Mouse (Mus musculus): Measurements from ENCODE around the gene Usp30.

The Usp30 gene

DNA sequence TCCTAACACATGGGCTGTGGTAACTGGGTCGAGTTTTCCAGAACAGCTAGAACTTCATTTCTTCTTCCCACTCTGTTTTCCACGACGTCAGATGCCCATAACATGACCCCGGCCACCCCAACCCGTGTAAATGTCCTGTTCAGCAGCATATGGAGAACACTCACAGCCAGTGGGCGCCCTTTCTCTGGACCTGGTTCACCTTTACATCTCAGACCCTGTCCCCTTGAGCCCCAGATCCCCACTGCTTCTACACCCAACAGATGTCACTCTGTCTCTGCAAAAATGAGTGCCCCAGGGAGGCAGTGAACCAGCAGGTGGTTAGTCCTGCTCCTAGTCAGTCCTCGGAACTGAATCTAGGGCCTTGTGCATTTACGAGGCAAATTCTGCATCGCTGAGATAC is 2.7 kb downstream of the Usp30 start:
- DNase-seq = no peak

DNA sequence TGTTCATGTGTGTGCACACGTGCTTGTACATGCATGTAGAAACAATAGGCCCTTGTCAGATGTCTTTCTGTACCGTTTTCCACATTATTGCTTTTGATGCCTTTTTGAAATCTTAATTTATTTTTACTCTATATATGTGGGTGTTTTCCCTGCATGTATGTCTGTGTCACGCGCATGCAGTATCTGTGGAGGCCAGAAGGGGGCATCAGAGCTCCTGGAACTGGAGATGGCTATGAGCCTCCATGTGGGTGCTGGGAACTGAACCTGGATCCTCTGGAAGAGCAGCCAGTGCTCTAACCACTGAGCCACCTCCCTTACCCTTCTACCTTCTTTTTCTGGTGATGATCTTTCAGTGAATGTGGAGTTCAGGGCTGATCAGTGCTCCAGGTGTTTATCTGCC is 5.6 kb downstream of the Usp30 start:
- DNase-seq = no peak

DNA sequence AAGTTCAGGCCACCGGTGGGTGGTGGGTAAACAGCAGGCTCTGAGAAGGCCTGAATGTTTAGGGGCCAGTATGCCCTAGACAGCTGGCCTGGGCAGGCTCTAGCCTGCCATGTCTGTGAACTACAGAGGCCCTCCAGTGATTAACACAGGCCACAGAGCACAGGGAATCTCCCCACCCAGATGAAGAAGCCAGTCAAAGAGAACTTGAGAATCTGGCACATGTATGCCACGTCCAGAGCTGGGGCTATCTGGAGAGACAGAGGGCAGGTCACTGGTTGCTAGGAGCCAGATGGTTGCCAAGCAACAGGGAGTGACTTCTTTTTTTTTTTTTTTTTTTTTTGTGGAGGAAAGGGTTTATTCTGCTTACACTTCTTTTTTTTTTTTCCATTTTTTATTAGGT is 7.0 kb downstream of the Usp30 start:
- no peak for DNase-seq

- DNase-seq = no peak
Measured at GRCm38 (mm10) chr5:114077009-114077408, 11.7 kb downstream of the Usp30 start.

DNA sequence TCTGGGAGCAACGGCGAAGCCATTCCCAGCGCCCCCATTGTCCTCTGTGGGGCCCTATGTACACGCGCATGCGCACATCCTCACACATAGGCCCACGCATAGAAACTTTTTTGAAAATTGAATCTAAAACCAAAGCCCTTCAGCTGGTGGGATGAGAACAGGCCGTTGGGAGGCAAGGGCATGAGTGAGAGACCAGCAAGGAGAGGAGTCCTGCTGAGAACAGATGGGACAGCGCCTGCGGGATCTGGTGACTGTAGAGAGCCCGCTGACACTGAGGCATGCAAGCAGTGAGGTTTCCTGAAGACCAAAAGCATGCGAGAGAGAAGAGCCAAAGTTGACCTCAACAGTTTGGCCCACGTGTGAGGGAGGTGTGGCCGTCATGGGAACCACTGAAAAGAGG is 20.2 kb downstream of the Usp30 start:
- peak; percentile 50 for DNase-seq

- DNase-seq = peak; percentile 61
Measured at GRCm38 (mm10) chr5:114087875-114088480, 22.7 kb downstream of the Usp30 start.

- DNase-seq = no peak
Measured at GRCm38 (mm10) chr5:114090421-114091013, 25.3 kb downstream of the Usp30 start.

DNA sequence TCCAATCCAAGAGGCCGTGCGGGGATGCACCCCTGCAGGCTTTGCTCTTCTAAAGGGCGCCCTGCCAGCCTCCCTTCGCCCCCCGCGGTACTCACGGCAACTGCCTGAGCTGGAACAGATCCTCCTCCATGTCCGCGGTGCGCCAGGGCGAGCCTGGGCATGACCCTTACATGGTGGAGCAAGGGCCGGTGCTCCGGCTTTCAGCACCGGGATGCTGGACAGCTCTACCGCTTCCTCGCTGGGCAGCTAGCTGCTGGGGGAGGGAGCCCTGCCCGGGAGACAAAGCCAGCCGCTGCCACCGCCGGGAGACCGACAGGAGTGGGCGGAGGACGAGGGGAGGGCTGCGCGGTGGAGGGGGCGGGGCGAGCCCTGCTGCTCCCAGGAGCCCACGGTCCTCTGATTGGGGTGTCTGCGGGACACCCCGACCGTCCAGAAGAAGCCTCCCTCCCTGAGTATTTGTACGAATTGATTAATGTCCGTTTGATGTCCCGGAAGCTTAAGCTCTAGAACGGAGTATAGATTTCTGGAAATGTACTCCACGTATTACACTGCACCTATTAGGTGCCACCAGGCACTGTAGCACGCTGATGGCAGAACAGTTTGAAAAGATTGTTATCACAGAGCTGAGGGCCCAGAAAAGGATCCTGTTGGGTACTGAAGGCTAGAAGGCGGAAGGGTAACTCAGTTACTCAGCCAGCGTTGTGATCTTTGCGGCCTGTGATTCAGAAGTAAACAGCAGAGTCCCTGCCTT is 26.0 kb downstream of the Usp30 start, which contains the start of gene Svop:
Gene Svop (minus strand): TSS at position 514 of the 751 bp plus-strand sequence.
- DNase-seq = peak; percentile 83

GRCm38 (mm10) chr5:114099709-114100389 is 34.6 kb downstream of the Usp30 start:
- DNase-seq = peak; percentile 91

GRCm38 (mm10) chr5:114100390-114101099 is 35.3 kb downstream of the Usp30 start:
- no peak for DNase-seq

- no peak for DNase-seq
Measured at GRCm38 (mm10) chr5:114101873-114102272, 36.6 kb downstream of the Usp30 start.

GRCm38 (mm10) chr5:114102807-114103206 is 37.5 kb downstream of the Usp30 start:
- DNase-seq = no peak

- no peak for DNase-seq
Measured at GRCm38 (mm10) chr5:114106391-114106935, 41.2 kb downstream of the Usp30 start.

DNA sequence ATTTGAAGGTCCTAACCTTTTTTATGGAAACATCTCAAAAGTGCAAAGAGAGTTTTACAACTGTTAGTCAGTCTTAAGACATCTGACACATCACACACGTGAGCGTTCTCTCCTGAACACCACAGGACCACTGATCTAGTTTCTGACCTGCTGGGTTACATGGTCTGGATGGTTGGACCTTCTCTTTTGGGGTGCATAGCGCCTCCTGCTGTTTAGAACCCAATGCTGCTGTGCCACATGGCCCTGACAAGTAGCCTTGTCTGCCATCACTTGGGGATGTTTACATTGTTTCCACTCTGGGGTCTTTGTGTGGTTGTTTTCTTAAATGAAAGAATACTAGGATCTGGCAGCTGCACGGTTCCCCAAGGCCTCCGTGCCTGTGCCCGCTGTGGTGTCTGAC is 48.1 kb downstream of the Usp30 start:
- no peak for DNase-seq

GRCm38 (mm10) chr5:114115030-114115429 is 49.8 kb downstream of the Usp30 start:
- DNase-seq = no peak

- no peak for DNase-seq
Measured at GRCm38 (mm10) chr5:114116586-114116985, 51.3 kb downstream of the Usp30 start.

- no peak for DNase-seq
Measured at GRCm38 (mm10) chr5:114119806-114120205, 54.5 kb downstream of the Usp30 start.

DNA sequence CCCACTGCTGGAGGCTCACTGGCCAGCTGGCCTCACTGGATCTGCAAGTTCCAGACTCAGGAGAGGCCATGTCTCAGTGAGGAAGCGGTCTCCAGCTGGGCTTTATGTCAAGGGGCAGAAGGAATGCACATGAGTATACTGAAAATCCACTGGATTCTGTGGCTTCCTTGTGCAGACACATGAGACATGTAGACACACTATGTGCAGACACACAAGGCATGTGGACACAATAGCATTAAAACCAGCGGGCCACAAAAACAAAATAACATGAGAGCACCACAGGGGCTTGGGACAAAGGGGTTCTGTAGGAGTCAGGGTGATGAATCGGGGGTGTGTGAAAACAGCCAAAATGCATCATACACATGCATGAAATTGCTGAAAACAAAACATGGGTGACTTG is 60.7 kb downstream of the Usp30 start:
- no peak for DNase-seq

- DNase-seq = no peak
Measured at GRCm38 (mm10) chr5:114126499-114127244, 61.4 kb downstream of the Usp30 start.

- peak; percentile 76 for DNase-seq
Measured at GRCm38 (mm10) chr5:114127374-114128349, 62.4 kb downstream of the Usp30 start, which contains the start of gene Alkbh2. TSS of gene Alkbh2 (minus strand) at chr5:114128218.
